Mouse (Mus musculus) testis, postnatal 14 days (tissue): ENCODE results near the gene Pim3.

Experiments used
- DNase-seq: peaks from one replicate; pipeline ENCODE4 v3.0.0; 2021; ENCODE audit warnings: low spot score

Gene Pim3

GRCm38 (mm10) chr15:88858141-88858541 lies 3.8 kb upstream of the Pim3 start:
- DNase-seq = peak; percentile 49

- DNase-seq = no peak
Measured at GRCm38 (mm10) chr15:88858707-88859106, 3.3 kb upstream of the Pim3 start.

DNA sequence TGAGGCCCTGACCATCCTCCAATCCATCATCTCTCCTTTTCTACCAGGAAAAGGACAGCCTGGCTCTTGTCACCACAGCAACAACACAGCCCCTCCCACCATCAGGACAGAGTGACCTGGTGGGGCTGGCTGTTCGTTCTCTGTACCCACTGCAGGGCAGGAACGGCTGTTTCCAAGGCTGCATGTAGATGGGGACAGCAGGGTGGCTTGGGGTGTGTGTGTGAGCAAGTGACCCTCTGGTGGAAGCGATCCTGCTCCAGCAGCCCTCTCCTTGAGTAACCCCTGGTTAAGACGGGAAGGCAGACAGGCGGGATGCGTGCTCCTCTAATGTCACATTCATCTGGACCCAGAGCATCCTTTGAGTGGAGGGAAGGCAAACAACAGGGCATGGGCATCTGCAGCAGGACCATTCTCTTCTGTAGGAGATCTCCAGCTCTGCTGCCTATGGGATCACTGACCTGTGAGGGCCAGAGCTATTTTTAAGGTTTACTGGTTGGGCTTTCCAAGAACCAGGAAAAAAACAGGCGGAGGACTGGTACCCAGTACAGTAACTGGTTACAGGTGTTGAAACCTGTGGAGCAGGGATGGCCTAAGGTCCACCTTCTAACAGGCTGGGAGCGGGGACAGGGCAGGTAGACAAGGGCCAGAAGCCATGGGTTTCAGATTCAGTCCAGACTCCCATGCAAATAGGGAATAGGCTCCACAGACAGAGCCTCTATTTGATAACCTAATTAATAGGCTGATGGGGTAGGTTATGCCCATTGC lies 2.6 kb upstream of the Pim3 start:
- DNase-seq = no peak

DNA sequence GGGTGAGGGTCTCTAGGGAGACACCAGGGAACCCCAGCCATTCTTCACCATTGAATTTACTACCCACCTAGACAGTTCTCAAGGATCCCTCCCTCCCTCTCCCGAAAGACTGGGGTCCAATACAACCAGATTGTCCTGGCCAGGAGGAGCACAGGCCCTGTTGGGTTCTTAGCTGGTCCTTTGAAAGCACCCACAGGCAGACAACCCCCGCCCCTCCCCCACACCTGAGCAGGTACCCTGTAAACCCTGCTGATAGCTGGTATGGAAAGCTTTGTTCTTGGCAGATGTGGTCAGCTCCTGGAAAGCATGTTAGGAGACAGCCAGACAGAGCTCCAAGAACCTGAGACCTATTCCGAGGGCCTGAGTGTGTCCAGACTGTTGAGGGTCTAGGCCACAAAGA lies 1.2 kb upstream of the Pim3 start:
- DNase-seq = no peak

DNA sequence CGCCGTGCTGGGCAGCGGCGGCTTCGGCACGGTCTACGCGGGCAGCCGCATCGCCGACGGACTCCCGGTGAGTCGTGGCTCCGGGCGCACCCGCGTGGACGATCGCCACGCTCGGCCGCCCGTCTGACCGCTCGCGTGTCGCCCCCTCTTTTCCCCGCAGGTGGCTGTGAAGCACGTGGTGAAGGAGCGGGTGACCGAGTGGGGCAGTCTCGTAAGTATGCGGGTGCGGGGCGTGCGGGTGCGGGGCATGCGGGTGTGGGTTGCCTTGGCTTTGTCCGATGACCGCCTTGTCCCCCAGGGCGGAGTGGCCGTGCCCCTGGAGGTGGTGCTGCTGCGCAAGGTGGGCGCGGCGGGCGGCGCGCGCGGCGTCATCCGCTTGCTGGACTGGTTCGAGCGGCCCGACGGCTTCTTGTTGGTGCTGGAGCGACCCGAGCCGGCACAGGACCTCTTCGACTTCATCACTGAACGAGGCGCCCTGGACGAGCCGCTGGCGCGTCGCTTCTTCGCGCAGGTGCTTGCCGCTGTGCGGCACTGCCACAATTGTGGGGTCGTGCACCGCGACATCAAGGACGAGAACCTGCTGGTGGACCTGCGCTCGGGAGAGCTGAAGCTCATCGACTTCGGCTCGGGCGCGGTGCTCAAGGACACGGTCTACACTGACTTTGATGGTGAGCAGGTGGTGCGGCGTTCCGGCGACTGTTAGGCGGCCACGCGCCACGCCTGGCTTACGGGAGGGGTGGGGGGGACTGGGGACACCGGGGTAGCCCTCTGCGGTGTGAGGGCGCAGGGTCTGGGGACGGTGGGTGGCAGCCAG lies 1.1 kb downstream of the Pim3 start:
- peak; percentile 58 for DNase-seq

GRCm38 (mm10) chr15:88863695-88864231 lies 1.8 kb downstream of the Pim3 start:
- peak; percentile 89 for DNase-seq

DNA sequence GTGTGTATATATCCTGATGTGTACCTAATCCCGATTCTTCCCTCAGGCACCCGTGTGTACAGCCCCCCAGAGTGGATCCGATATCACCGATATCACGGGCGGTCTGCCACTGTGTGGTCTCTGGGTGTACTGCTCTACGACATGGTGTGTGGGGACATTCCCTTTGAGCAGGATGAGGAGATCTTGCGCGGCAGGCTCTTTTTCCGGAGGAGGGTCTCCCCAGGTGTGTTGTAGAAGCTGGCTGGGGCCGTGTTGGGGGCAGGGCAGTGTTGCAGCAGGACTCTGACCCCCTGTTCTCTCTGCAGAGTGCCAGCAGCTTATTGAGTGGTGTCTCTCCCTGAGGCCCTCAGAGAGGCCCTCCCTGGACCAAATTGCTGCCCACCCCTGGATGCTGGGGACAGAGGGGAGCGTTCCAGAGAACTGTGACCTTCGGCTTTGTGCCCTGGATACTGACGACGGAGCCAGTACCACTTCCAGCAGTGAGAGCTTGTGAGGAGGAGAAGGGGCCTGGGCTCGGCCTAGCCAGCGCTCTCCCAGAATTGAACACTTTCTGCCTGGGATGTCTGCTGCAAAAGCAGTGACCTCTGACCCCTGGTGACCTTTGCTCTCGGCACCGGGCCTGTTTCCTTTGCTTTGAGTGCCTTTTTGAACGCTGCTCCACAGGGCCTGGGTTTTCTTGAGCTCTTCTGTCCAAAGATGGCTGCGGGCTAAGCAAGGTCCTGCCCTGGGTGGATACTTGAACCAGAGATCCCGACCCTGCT lies 2.5 kb downstream of the Pim3 start:
- no peak for DNase-seq

DNA sequence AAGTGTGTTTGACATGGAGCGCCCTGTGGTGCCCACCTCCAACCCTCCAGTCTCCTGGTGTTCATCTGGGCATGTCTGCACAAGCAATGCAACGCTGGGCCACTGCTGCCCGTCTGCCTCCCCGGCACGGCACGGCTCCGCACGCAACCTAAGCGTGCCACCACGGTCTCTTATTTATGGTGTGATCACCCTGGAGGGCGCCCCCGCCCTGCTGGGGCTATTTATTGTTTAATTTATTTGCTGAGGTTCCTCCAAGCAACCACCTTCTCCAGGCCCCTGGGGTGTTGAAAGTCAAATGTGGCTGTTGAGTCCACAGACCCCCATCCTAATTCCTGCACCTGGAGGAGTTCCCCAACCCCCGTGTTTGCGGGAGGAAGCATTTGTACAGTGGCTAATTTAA lies 3.1 kb downstream of the Pim3 start:
- no peak for DNase-seq

- DNase-seq = no peak
Measured at GRCm38 (mm10) chr15:88865888-88866695, 4.1 kb downstream of the Pim3 start.

DNA sequence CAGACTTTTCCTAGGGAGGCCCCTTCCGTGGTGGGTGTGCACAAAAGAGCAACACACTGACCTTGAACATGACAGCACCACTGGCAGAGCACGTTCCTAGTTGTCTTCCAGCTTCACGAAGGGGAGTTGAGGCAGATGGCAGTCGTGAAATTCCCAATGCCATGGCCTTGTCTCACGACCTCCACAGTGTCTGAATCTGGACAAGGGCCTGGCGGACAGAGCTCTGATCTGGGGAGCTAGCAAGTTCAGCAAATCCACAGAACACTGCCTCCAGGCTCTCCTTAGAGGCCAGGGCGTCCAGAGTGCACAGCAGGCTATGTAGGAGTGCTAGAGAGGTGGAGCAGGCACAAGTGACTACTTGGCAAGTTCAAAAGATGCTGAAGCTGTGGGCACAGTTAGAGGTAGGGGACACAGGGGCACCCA lies 5.0 kb downstream of the Pim3 start:
- DNase-seq = peak; percentile 44

DNA sequence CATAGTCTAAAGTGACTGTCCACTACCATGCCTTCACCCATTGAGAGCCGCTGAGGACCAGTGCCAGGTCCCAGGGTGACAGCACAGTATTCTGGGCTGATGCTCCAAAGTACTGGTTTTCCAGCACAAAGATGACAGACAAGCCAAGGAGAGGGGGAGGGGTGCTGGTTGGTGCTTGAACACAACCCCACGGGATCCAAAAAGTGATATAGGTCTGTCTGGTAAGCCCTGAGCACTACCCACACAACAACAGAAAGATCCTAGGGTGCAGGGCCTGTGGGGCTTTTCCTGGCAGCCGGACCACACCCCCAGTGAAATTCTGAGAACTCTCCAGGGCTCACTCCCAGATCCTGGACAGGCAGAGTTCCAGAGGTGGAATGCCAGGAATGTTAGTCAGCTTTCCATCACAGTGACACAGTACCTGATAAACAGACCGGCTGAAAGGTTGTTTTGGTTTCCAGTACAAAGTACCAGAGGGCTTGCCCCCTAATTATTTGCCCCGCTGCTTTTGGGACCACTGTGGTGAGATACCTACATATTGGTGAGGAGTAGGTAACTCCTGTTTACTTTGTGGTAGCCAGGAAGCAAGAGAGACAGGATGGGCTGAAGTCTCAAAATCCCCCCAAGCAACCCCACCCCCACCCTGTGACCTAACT lies 5.5 kb downstream of the Pim3 start:
- DNase-seq = no peak

GRCm38 (mm10) chr15:88868024-88868742 lies 6.2 kb downstream of the Pim3 start:
- DNase-seq = no peak

- DNase-seq = no peak
Measured at GRCm38 (mm10) chr15:88870418-88871185, 8.6 kb downstream of the Pim3 start.

- no peak for DNase-seq
Measured at GRCm38 (mm10) chr15:88874061-88874460, 12.1 kb downstream of the Pim3 start.

GRCm38 (mm10) chr15:88874477-88874876 lies 12.5 kb downstream of the Pim3 start:
- DNase-seq = no peak

DNA sequence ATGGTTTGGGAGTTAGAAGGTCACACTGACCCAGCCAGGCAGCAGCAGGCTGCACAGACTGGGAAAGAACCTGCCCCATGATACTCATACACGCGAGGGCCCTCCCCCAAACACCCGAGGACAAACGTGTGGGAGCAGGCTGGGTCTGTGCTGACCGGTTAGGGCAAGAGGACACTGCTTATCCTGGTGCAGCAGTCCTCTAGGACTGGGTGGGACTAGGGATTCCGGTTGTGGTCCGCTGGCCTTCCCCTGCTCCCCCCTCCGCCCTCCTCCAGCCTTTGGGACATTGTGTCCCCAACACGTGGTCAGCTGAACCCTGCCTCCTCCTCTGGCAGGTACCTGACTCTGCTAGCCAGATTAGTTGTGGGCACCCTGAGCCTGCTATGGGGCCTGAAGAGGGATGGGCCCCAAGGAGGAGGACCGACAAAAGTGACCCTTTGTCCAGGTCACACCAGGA lies 13.7 kb downstream of the Pim3 start:
- peak; percentile 75 for DNase-seq

- DNase-seq = peak; percentile 74
Measured at GRCm38 (mm10) chr15:88876155-88877020, 14.4 kb downstream of the Pim3 start.

DNA sequence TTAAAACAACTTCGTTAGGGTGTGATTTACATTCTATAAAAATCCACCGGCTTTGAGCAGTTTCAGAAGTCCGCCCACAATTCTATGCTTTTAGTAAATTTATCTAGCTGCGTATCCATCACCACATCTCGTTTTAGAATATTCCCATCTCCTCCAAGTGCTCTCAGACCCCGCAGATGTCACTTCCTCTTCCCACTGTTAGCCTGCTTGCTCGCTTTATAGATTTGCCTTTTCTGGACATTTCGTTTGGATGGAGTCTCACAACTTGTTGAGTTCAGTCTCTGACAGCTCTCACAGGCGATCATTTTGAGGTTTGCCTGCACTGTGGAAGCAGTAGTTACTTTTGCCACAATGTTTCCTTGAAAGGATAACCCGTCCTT lies 15.0 kb downstream of the Pim3 start:
- DNase-seq = peak; percentile 52
